Mouse (Mus musculus) right cerebral cortex, postnatal 36 days (tissue): ENCODE data around the gene Tmem239.
A peak's percentile ranks its signal among the peaks of the same experiment; 100 is the strongest.

ENCODE experiments used
- DNase-seq, 2 experiments: peaks; one replicate each; pipeline ENCODE4 v3.0.0; 2022; ENCODE audit warnings: low spot score in 2 of 2, mixed read lengths in 1 of 2

The Tmem239 gene

GRCm38 (mm10) chr2:130411558-130412495 is 5.5 kb downstream of the Tmem239 start:
- DNase-seq = peak; percentile 55 to 72

- no peak for DNase-seq
These were observed 6.5 kb downstream of the Tmem239 start for GRCm38 (mm10) chr2:130412775-130413174.

DNA sequence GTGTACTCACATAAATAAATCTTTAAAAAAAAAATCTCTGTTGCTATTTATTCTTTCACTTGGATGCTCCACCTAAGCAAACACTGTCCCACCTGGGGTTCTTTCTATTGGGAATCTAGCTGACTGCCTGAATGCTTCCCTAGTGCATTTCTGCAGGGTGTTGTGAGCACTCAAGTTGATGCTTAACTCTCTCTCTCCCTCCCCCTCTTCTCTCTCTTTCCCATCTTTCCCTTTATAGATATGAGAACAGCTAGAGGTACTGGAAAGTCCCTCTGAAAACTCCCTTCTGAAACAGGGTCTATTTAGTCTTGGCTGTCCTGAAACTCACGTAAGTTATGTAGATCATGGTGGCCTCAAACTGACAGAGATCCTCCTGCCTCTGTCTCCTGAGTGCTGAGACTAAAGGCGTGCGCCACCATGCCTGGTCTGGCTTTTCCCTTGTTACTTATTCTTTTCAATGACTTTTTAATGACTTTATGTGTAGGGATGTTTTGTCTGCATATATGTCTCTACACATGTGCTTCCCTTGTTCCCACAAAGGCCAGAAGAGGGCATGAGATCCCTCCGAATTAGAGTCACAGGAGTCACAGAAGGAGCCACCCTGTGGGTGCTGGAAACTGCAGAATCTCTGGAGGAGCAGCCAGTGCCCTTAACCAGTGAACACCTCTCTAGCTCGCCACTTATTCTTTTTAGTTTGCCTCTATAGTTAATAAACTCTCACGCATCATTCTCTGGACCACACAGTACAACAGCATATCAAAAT is 8.0 kb downstream of the Tmem239 start:
- no peak for DNase-seq

DNA sequence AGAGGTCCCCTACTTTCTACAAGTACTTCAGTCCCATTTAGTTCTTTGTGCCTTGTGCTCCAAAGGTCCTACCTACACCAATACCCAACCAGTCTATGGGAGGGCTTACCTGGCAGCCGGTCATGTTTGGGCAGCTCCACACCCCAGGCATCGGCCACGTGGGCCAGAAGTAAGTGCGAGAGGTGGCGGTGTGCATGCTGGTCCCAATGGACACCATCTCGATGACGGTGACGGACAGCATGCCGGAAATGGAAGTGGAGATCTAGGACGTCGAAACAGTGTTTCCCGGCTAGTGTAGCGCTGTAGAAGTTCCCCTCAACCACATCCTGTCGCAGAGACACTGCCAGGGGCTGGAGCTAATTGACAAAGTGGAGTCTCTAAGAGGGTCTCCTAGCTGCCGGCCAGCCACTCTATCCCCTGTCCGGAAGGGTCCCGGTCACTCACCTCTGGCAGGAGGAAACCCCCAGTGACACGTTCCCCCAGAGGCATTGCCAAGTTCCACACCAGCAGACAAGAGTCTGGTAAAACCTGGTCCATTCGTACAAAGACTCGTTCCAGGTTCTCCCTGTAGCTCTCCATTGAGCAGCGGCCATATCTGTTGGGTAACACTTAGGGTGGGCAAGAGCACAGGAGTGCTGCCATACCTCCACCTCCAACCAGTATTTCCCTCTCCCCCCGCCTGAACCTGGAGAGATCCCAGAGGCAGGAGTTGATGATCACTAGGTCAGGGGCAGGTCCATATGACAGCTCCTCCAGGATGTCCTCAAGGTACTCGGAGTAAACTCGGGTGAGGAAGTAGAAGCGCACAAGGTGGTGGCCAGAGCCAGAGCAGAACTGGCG is 15.7 kb downstream of the Tmem239 start:
- no peak for DNase-seq

GRCm38 (mm10) chr2:130423397-130424125 is 17.3 kb downstream of the Tmem239 start:
- DNase-seq = peak in 1 of 2 experiments; percentile 77

DNA sequence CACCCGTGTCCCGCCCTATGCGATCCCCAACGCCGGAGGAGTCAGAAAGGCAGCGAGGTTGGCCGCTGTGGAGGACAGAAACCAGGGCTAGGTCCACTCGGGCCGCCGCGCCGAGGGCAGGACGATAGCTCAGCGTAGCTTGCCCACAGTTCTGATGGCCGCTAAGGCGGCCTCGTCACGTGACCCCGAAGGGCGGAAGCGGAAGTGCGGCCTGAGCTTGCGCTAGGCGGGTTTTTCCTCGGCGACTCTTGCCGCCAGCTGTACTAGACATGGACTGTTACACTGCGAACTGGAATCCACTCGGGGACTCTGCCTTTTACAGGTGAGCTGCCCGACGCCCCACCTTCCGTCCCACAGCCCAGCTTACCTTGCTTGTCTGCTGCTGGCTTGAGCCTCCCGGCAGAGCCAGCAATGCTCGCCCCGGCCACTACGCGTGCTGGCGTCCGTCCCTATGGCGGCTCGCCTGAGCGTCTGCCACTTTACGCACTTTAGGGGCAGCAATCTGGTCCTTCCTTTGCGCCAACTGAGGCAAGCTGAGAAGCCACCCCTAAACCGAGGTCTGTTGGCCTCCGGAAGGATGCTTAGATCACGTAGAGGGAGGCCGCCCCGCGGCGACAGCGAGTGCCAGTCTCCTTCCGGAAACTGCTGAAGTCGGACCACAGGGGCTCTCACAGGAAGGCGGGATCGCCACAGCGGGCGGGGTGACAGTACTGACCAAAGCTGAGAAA is 18.0 kb downstream of the Tmem239 start, which contains the start of the genes Vps16 and Pced1a:
Gene Vps16, plus strand, starts transcription at position 214 of the 728 bp plus-strand sequence.
Gene Pced1a, minus strand, starts transcription at position 576 of the 728 bp plus-strand sequence.
- DNase-seq = peak; percentile 87 to 90

GRCm38 (mm10) chr2:130425112-130425511 is 18.8 kb downstream of the Tmem239 start:
- no peak for DNase-seq

GRCm38 (mm10) chr2:130429851-130430250 is 23.6 kb downstream of the Tmem239 start:
- DNase-seq = no peak

- DNase-seq = no peak
These were observed 24.2 kb downstream of the Tmem239 start for GRCm38 (mm10) chr2:130430484-130430883.

- no peak for DNase-seq
These were observed 25.9 kb downstream of the Tmem239 start for GRCm38 (mm10) chr2:130432157-130432556.

DNA sequence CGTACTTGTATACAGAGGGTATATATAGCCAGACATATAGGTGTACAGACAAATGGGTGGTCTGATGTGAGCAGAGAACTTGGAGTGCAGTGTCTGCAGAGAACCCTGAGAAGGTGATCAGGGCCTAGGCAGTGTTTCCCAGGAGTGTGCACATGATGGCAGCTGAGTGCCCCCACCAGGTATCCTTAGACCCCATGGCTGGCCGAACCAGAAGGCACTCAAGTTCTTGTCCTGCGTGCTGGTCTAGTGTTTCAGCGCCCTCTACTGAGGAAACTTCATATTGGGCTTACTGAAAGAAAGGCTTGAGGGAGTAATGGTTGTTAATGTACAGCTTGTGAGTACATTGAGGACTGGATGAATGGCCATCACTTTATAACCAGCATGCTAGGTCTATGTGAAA is 26.9 kb downstream of the Tmem239 start:
- no peak for DNase-seq

- no peak for DNase-seq
These were observed 30.5 kb downstream of the Tmem239 start for GRCm38 (mm10) chr2:130436769-130437168.

DNA sequence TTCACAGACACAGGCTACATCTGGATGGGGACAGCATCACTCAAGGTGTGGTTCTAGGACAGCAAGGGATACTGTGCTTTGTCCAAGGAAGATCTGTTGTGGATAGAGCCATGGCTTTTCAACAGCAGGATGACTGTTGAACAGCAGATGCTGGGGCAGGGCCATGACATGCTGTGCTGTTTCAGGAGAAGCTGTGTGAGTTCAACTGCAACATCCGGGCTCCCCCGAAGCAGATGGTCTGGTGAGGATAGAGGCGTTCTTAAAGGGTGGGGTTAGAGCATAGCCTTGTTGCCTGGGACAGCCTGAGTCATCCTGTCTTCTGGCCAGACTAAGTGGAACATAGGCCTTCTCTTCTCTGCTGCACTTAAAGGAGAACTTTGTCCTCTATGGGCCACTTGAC is 32.6 kb downstream of the Tmem239 start:
- DNase-seq = no peak

- no peak for DNase-seq
These were observed 33.7 kb downstream of the Tmem239 start for GRCm38 (mm10) chr2:130439840-130440480.

DNA sequence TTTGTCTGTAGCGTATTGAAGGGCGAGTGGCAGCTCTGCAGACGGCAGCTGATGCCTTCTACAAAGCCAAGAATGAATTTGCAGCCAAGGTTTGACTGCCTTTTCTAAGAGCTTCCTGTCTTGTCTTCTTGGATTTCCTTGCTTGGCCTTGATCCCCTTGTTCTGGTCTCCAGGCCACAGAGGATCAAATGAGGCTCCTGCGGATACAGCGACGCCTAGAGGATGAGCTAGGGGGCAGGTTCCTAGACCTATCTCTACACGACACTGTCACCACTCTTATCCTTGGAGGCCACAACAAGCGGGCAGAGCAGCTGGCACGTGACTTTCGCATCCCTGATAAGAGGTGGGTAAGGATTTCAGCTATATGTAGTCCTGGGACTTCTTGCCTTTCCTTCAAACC is 35.9 kb downstream of the Tmem239 start:
- no peak for DNase-seq

GRCm38 (mm10) chr2:130448449-130448848 is 42.2 kb downstream of the Tmem239 start:
- no peak for DNase-seq

DNA sequence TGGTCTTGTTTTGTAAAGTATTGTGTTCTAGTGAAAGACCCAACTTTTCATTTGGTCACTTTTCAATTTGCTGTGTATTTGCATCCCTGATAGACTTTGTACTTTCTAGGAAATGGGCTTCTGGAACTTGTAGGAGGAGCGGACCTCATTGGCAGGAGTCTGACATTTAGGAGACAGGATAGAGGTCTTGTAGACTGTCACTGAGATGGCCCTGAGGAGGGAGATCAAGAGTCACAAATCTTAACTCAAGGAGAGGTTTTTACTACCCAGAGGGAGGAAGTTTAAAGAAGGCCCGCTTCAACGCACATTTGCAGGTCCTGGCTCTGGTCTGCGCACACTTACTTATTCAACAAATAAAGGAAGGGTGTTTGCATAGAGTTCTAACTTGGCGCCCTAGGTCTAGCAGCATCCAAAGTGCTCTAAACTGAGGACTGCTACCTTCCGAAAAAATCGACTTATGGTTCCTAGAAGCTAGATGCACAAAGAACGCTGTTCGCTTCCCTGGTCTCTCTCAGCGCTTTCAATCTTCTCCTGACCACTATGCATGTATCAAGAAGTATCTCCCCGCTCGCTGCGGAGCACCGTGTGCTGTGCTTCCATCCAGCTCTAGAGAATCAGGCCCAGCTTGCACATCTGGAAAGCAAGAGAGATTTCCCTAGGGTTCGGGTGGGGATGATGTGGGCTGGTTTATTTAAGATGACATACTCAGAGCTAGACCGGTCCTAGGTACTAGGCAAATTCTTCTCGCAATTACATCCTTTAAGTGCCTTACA is 42.9 kb downstream of the Tmem239 start:
- no peak for DNase-seq

DNA sequence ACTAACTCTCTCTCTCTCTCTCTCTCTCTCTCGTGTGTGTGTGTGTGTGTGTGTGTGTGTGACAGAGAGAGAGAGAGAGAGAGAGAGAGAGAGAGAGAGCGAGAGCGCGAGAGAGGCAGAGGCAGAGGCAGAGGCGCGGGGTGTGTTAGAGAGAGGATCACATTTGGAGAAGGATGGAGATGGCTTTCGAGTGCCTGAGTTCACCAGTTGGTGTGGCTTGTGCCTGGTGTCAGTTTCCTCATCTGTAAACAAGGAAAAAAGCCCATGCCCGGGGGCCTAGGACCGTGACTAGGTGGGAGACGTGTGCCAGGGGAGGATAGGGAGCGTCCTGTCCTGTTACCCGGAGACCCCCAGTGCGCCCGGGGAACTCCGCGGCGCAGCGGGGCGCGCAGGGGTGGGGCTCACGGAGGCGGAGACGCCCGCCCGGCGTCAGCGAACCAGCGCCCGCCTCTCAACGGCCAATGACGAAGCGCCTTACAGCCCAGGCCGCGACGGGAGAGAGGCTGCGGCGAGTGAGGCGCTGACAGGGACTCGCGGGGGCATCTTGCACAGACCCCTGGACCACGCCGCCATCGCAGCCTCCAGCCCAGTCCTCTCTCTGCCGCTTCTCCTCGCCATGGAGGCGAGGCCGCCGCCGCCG is 43.6 kb downstream of the Tmem239 start, which contains the start of gene Ptpra:
Gene Ptpra, plus strand, starts transcription at position 485 of the 640 bp plus-strand sequence.
- DNase-seq = peak; percentile 84 to 85
